Mouse (Mus musculus) cerebellum, postnatal 4 days (tissue): Measurements from ENCODE around the gene Ankmy2.

Source experiments
- DNase-seq, 2 experiments: peaks; one replicate each; pipeline ENCODE4 v3.0.0; 2022; ENCODE audit warnings: low spot score in 2 of 2, mixed read lengths in 1 of 2

Ankmy2 gene

DNA sequence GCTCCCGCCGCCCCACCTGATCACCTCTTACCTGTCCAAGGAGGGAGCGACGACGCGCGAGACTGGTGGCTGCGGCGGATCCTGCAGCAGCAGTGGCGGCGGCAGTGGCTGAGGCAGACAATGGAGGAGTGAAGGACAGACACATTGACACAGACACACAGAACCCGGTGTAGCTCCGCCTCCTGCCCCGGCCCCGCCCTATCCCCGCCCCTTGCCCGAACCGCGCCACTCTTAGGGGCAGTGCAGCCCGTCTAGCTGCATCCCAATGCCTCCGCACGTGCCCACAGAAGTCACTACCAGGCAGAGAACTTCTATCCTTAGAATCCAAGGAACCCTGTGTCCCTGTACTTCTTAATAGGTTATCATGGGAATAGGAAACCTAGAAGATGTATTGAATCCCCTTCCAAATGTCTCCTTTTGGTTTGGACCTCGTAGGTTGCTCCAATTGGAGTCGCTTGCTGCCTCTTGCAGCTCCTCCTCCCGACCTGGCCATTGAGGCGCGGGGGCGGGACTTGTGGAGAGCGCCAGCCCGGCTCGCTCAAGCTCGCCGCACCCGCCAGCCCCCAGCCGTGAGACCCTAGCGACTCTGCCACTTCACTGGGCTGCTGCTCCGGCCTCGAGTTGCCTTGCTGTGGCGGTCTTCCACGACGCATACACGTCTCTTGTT is at the start of gene Ankmy2:
Gene Ankmy2 (plus strand): TSS at position 478 of the 667 bp plus-strand sequence.
- DNase-seq, result peak; percentile 83 to 91

GRCm38 (mm10) chr12:36108442-36108841 is 48.5 kb upstream of the Ankmy2 start:
- DNase-seq, result no peak

- no peak for DNase-seq
These were observed 46.5 kb upstream of the Ankmy2 start for GRCm38 (mm10) chr12:36110457-36110856.

GRCm38 (mm10) chr12:36111110-36111509 is 45.8 kb upstream of the Ankmy2 start:
- no peak for DNase-seq

DNA sequence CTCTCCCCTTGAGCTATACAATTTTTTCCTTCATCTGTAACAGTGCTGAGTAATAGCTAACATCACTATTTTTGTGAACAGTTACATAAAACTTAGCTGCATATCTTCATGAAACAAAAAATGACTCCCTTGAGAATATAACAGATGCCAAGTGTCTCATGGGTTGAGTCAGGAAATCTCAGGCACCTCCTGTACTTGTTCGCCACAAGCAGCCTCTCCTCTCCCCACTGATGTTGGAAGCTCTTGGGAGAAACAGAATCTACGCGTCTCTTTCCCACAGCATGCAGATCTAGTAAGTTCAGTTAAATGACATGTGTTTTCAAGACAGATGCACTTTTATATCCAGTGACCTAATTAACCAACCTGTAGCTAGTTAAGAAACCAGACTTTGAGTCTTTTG is 44.8 kb upstream of the Ankmy2 start:
- DNase-seq, result no peak

GRCm38 (mm10) chr12:36117161-36117560 is 39.8 kb upstream of the Ankmy2 start:
- DNase-seq, result no peak

GRCm38 (mm10) chr12:36119244-36119643 is 37.7 kb upstream of the Ankmy2 start:
- DNase-seq, result no peak

DNA sequence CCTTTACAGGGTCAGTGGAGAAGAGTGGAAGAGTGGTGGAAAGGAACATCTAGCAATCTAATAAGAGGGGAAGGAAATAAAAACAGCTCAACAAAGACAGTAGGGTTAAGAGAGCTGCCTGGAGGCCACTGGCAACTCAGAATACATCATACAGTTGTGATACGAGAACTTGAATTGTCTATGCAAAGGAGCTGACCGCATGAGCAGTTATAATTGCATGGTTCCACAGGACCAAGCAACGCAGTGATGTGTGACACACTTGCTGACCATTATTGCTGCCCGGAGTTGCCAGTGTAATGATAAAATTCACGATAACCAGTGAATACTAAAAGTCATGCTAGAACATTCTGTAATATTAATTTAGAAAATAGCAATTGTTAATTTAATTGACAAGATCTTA is 30.9 kb upstream of the Ankmy2 start:
- no peak for DNase-seq

DNA sequence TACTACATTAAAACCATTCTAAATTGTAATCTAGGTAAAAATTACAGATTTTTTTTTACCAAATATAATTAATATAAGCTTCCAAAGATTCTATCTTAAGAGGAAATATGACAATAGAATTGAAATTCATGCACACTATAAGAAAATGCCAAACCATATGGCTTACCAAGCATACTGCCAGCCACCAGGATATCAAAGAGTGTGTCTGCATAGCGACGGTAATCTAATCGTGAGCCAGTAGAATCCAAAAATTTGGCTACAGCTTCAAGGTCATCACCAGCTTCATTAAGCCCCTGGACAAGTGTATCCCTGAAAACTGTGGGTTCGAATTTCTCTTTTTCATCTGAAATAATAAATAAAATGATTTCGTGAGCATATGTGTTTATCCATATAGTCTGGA is 27.1 kb upstream of the Ankmy2 start:
- DNase-seq, result no peak

DNA sequence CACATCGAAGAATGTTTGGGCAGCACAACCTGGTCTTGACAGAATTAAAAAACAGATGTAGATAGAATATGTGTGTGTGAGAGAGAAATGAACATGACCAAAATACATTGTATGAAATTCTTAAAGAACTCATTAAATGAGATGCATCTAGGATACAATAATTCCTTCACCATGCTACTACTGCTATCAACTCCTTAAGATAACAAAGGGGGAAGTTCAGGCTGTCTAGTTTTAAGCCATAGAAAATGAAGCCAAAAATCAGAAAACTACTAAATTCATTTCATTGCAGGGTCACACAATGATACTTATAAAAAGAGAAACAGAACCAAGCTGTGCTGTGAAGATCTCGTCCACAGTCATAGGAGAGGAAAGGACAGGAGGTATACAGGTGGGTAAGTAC is 24.7 kb upstream of the Ankmy2 start:
- DNase-seq, result no peak

- DNase-seq, result no peak
These were observed 24.2 kb upstream of the Ankmy2 start for GRCm38 (mm10) chr12:36132668-36133067.

DNA sequence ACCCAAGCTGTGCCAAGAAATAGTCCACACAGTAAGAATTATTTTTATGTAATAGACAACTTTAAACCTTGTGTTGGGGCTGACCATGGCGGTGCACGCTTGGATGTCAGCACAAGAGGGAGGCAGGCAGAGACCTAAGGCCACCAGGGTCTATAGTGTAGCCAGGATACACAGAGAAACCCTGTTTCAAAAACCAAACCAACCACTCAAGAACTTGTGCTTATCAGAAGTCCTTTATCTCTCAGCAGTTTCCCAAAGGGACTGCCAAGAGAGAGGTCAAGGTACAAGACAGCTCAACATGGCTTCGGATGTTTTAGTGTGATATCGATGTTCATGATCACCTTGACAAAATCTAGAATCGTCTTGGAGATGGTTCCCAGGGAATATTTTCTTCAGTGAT is 23.4 kb upstream of the Ankmy2 start:
- no peak for DNase-seq

- no peak for DNase-seq
These were observed 22.8 kb upstream of the Ankmy2 start for GRCm38 (mm10) chr12:36134111-36134510.

- DNase-seq, result no peak
These were observed 21.5 kb upstream of the Ankmy2 start for GRCm38 (mm10) chr12:36135409-36135808.

- DNase-seq, result no peak
These were observed 20.6 kb upstream of the Ankmy2 start for GRCm38 (mm10) chr12:36136285-36136684.

- DNase-seq, result no peak
These were observed 19.7 kb upstream of the Ankmy2 start for GRCm38 (mm10) chr12:36137192-36137591.

- no peak for DNase-seq
These were observed 16.5 kb upstream of the Ankmy2 start for GRCm38 (mm10) chr12:36140401-36140800.

DNA sequence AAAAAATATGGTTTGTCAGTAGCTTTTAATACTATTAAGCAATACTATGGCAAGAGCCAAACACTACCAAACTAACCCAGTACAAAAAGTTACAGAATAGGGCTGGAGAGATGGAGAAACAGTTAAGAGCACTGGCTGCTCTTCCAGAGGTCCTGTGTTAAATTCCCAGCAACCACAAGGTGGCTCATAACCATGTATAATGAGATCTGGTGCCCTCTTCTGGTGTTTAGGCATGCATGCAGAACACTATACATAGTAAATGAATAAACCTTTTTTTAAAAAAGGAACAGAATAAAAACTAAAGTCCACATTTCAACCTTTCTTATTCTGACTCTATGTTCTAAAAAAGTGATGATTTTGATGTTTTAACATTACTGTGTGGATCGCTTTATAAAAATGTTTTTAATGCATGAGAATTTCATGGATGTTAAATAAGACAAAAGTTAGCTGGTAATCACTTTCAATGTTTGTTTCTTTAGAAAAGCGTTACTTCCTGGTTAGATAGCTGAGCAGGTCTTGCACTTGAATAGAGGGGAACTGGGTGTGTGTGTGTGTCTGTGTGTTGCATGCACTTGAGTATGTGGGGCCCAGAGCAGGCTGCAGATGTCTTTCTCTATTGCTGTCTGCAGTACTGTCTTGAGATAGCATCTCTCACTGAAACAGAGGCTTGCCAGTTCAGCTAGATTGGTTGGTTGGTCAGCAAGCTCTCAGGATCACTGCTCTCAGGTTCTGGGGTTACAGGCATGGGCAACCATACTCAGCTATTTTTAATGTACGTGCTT is 10.5 kb upstream of the Ankmy2 start:
- DNase-seq, result no peak

- DNase-seq, result no peak
These were observed 6.6 kb upstream of the Ankmy2 start for GRCm38 (mm10) chr12:36150265-36150664.

GRCm38 (mm10) chr12:36150737-36151136 is 6.2 kb upstream of the Ankmy2 start:
- DNase-seq, result no peak

GRCm38 (mm10) chr12:36155141-36155641 is 1.7 kb upstream of the Ankmy2 start:
- peak in 1 of 2 experiments; percentile 15 for DNase-seq

- no peak for DNase-seq
These were observed 745 bp upstream of the Ankmy2 start for GRCm38 (mm10) chr12:36156101-36156636.

DNA sequence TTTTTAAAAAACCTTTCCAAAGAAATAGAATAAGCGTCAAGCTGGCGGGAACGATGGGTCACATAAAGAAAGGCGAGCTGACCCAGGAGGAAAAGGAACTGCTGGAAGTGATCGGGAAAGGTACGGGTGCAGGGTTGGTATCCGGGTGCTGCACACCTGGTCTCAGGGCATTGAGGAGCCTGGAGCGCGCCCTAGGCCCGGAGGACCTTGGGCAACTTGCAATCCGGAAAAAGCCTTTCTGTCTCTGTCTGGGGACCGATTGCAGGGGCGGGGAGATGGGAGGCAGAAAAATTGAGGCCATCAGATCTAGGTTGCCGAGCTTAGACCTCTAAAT is 357 bp downstream of the Ankmy2 start:
- DNase-seq, result no peak
